Mouse (Mus musculus): ENCODE measurements around the gene Foxf1.

Gene Foxf1

GRCm38 (mm10) chr8:121129265-121129940 is 45.2 kb downstream of the Foxf1 start:
- CTCF ChIA-PET = no interaction called here

GRCm38 (mm10) chr8:121130522-121130921 is 46.3 kb downstream of the Foxf1 start:
- CTCF ChIA-PET = no interaction called here

GRCm38 (mm10) chr8:121132961-121133513 is 48.9 kb downstream of the Foxf1 start:
- CTCF ChIA-PET = no interaction called here

- CTCF ChIA-PET = no interaction called here
Measured at GRCm38 (mm10) chr8:121134102-121134501, 49.9 kb downstream of the Foxf1 start.

GRCm38 (mm10) chr8:121134512-121134911 is 50.3 kb downstream of the Foxf1 start:
- CTCF ChIA-PET = no interaction called here

- CTCF ChIA-PET = no interaction called here
Measured at GRCm38 (mm10) chr8:121136856-121137255, 52.7 kb downstream of the Foxf1 start.

All from spleen, embryonic (tissue).